Mouse (Mus musculus): Measurements from ENCODE around the gene Rgl1.

- TF ChIP-seq CTCF (IDR thresholded peaks at IDR 0.05; ENCODE audit: extremely low read depth, insufficient read depth, insufficient read length, insufficient replicate concordance) (no peak), POLR2A (IDR thresholded peaks at IDR 0.05; ENCODE audit: low read depth, low read length) (no peak)
These were observed 68.8 kb downstream of the Rgl1 start for GRCm38 (mm10) chr1:152697341-152697740.
